Mouse (Mus musculus): ENCODE results near the gene Il25. TPM values are rescaled to one million over a fixed set of nuclear protein-coding genes. Genes with fewer than 3 reads are reported as not detected.
"Not testable (repeated sequence)": the region's sequence is repeated elsewhere in the genome, so short reads cannot be mapped to it uniquely, and the experiment has no call there.

The Il25 gene
- polyA plus RNA-seq, 1 experiment from 2014 or later = not detected

DNA sequence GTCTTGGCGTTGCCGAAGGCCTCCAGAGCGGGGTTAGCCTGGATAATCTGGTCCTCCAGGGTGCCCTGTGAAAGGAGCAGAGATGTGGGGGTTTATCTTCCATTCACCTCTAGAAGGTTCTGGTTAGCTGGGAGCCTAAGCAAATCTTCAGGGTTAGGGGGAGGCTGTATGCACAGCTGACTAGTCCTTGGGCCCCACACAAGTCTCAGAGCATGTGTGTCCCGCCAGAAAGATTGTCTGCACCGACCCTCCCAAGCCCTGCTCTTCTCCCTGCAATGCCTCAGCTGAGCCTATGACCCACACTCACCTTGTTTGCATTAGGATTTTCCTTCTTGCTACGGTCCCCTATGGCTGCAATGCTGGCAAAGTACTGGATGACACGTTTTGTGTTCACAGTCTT is 30.2 kb downstream of the Il25 start:
- no peak for ATAC-seq (replicated peaks; ENCODE audit: insufficient number of reproducible peaks, low FRiP score, low TSS enrichment)
- no peaks in the 10 kb centered on the region for H3K9me3 ChIP-seq (replicated peaks; ENCODE audit: control insufficient read depth, low read length)
- no peaks in the 10 kb centered on the region; the same call in 1 of the 2 replicates for H3K27me3 ChIP-seq (ENCODE audit: control insufficient read depth, insufficient read depth, low read length)
- peak overlapping the region; percentile 95 for H3K27ac ChIP-seq (ENCODE audit: low read depth, low read length)
- H3K4me3 ChIP-seq (ENCODE audit: low read depth, low read length) = peak overlapping the region; percentile 51
- peak overlapping the region; percentile 86 for H3K9ac ChIP-seq (ENCODE audit: low read depth, low read length)
- peaks cover 2% of the 10 kb centered on the region; the same call in 1 of the 2 replicates for H3K36me3 ChIP-seq (ENCODE audit: control insufficient read depth, insufficient read depth, low read length)
- 63% methylated on average over 7 of the region's 7 CpGs for WGBS (ENCODE audit: insufficient replicate concordance)
- H3K4me1 ChIP-seq (ENCODE audit: control insufficient read depth, insufficient read depth, low read length) = peaks cover 3% of the 10 kb centered on the region; the same call in 1 of the 2 replicates
- peak overlapping the region; percentile 66 for H3K4me2 ChIP-seq

- Histone ChIP-seq H3K27ac (ENCODE audit: low read depth, low read length) (peak overlapping the region; percentile 95), H3K36me3 (ENCODE audit: control insufficient read depth, insufficient read depth, low read length) (peaks cover 2% of the 10 kb centered on the region; the same call in 1 of the 2 replicates), H3K9ac (ENCODE audit: low read depth, low read length) (peak overlapping the region; percentile 86), H3K9me3 (replicated peaks; ENCODE audit: control insufficient read depth, low read length) (no peaks in the 10 kb centered on the region), H3K4me1 (ENCODE audit: control insufficient read depth, insufficient read depth, low read length) (peaks cover 7% of the 10 kb centered on the region; the same call in 1 of the 2 replicates), H3K4me3 (ENCODE audit: low read depth, low read length) (peak overlapping the region; percentile 51), H3K4me2 (peak overlapping the region; percentile 66), H3K27me3 (ENCODE audit: control insufficient read depth, insufficient read depth, low read length) (no peaks in the 10 kb centered on the region; the same call in 1 of the 2 replicates)
- ATAC-seq (replicated peaks; ENCODE audit: insufficient number of reproducible peaks, low FRiP score, low TSS enrichment) = no peak
- WGBS (ENCODE audit: insufficient replicate concordance) = 69% methylated on average over 11 of the region's 11 CpGs
These were observed 31.2 kb downstream of the Il25 start for GRCm38 (mm10) chr14:54963727-54964126.

GRCm38 (mm10) chr14:54965044-54965443 is 32.5 kb downstream of the Il25 start:
- H3K36me3 ChIP-seq (ENCODE audit: control insufficient read depth, insufficient read depth, low read length) = peaks cover 2% of the 10 kb centered on the region; the same call in 1 of the 2 replicates
- ATAC-seq (replicated peaks; ENCODE audit: insufficient number of reproducible peaks, low FRiP score, low TSS enrichment) = no peak

DNA sequence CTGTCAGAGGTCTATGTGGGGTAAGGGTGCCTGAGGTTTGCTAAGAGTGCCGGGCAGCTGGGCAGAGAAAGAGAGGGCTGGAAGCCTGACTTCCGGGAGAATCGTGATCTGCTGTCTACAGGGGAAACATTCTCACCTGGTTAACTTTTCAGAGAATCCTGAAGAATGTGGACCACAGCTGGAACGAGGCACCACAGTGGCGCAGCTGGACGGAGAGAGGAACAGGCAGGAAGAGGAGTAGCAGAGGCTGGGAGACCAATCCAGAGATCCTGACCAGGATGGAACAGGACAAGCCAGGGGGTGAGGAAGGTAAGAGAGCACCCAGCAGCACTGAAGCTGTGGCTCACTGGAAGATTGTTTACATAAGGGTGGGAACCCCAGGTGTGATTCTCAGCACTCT is 33.1 kb downstream of the Il25 start:
- H3K4me3 ChIP-seq (ENCODE audit: low read depth, low read length) = peak overlapping the region; percentile 51
- H3K4me1 ChIP-seq (ENCODE audit: control insufficient read depth, insufficient read depth, low read length) = peaks cover 18% of the 10 kb centered on the region
- WGBS (ENCODE audit: insufficient replicate concordance) = 51% methylated on average over 6 of the region's 6 CpGs
- no peak for ATAC-seq (replicated peaks; ENCODE audit: insufficient number of reproducible peaks, low FRiP score, low TSS enrichment)
- H3K27ac ChIP-seq (ENCODE audit: low read depth, low read length) = peak overlapping the region; percentile 95
- peak overlapping the region; percentile 86 for H3K9ac ChIP-seq (ENCODE audit: low read depth, low read length)
- peaks cover 2% of the 10 kb centered on the region; the same call in 1 of the 2 replicates for H3K36me3 ChIP-seq (ENCODE audit: control insufficient read depth, insufficient read depth, low read length)
- H3K27me3 ChIP-seq (ENCODE audit: control insufficient read depth, insufficient read depth, low read length) = no peaks in the 10 kb centered on the region; the same call in 1 of the 2 replicates
- no peaks in the 10 kb centered on the region for H3K9me3 ChIP-seq (replicated peaks; ENCODE audit: control insufficient read depth, low read length)
- peak overlapping the region; percentile 66 for H3K4me2 ChIP-seq

More at GRCm38 (mm10) chr14:54965044-54965443, 32.5 kb downstream of the Il25 start:
- Histone ChIP-seq H3K9ac (ENCODE audit: low read depth, low read length) (peak overlapping the region; percentile 86), H3K27me3 (ENCODE audit: control insufficient read depth, insufficient read depth, low read length) (no peaks in the 10 kb centered on the region; the same call in 1 of the 2 replicates), H3K9me3 (replicated peaks; ENCODE audit: control insufficient read depth, low read length) (no peaks in the 10 kb centered on the region), H3K4me1 (ENCODE audit: control insufficient read depth, insufficient read depth, low read length) (peaks cover 16% of the 10 kb centered on the region), H3K4me3 (ENCODE audit: low read depth, low read length) (peak overlapping the region; percentile 51), H3K4me2 (peak overlapping the region; percentile 66), H3K27ac (ENCODE audit: low read depth, low read length) (peak overlapping the region; percentile 95)
- WGBS (ENCODE audit: insufficient replicate concordance) = 49% methylated on average over 15 of the region's 15 CpGs

DNA sequence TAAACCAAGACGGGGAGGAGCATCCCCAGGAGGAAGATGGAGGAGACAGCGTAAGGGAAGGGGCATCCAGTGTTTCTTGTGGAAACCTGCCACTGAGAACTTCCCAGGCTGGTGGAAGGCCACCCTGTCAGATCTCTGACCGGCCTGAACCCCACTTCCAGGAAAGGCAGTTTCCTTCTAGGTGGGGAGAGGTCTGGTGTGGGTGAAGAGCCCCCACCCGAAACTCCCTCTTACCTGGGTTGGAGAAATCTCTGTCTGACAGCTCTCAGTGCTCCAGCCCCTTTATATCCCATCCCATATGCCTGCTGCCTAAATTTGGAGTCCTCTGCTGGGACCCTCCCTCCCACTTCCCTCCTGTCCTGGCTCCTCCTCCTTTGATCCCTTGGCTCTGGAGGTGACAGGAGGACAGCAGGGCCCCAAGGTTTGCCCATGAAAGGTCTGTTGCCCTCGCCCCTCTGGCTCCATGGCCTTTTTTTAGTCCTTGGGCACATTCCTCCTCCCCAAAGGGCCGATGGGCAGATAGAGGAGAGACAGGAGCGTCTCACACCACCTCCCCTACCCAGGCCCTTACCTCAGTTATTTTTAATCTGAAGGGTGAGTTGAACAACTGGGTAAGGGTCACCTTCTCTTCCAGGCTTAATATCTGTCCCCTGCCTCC is 34.0 kb downstream of the Il25 start, which contains the start of gene Myh6:
TSS of gene Myh6 (minus strand) at position 608 of the 658 bp plus-strand sequence.
- peak within 1 kb of the TSS; percentile 66 for H3K4me2 ChIP-seq
- peak; percentile 53 for ATAC-seq (replicated peaks; ENCODE audit: insufficient number of reproducible peaks, low FRiP score, low TSS enrichment)
- WGBS (ENCODE audit: insufficient replicate concordance) = 37% methylated on average over 7 of the region's 7 CpGs
- peak within 1 kb of the TSS; percentile 51 for H3K4me3 ChIP-seq (ENCODE audit: low read depth, low read length)
- H3K27me3 ChIP-seq (ENCODE audit: control insufficient read depth, insufficient read depth, low read length) = no peaks in the 10 kb centered on the region; the same call in 1 of the 2 replicates
- H3K9me3 ChIP-seq (replicated peaks; ENCODE audit: control insufficient read depth, low read length) = no peaks in the 10 kb centered on the region
- peaks cover 2% of the 10 kb centered on the region; the same call in 1 of the 2 replicates for H3K36me3 ChIP-seq (ENCODE audit: control insufficient read depth, insufficient read depth, low read length)
- peak within 1 kb of the TSS; percentile 86 for H3K9ac ChIP-seq (ENCODE audit: low read depth, low read length)
- H3K4me1 ChIP-seq (ENCODE audit: control insufficient read depth, insufficient read depth, low read length) = peaks cover 20% of the 10 kb centered on the region
- peak within 1 kb of the TSS; percentile 95 for H3K27ac ChIP-seq (ENCODE audit: low read depth, low read length)

GRCm38 (mm10) chr14:54967874-54968273 is 35.4 kb downstream of the Il25 start:
- H3K27ac ChIP-seq (ENCODE audit: low read depth, low read length) = peak overlapping the region; percentile 95
- peak overlapping the region; percentile 50; the same call in 1 of the 2 replicates for H3K9ac ChIP-seq (ENCODE audit: low read depth, low read length)
- 48% methylated on average over 3 of the region's 3 CpGs for WGBS (ENCODE audit: insufficient replicate concordance)
- peaks cover under 1% of the 10 kb centered on the region; the same call in 1 of the 2 replicates for H3K36me3 ChIP-seq (ENCODE audit: control insufficient read depth, insufficient read depth, low read length)
- H3K4me1 ChIP-seq (ENCODE audit: control insufficient read depth, insufficient read depth, low read length) = peaks cover 23% of the 10 kb centered on the region
- peak overlapping the region; percentile 25 for H3K4me2 ChIP-seq
- ATAC-seq (replicated peaks; ENCODE audit: insufficient number of reproducible peaks, low FRiP score, low TSS enrichment) = 0 out of 2 replicates have a peak, but pooled peaks have one; percentile 5
- no peak overlapping the region for H3K4me3 ChIP-seq (ENCODE audit: low read depth, low read length)
- no peaks in the 10 kb centered on the region; the same call in 1 of the 2 replicates for H3K27me3 ChIP-seq (ENCODE audit: control insufficient read depth, insufficient read depth, low read length)
- no peaks in the 10 kb centered on the region for H3K9me3 ChIP-seq (replicated peaks; ENCODE audit: control insufficient read depth, low read length)

DNA sequence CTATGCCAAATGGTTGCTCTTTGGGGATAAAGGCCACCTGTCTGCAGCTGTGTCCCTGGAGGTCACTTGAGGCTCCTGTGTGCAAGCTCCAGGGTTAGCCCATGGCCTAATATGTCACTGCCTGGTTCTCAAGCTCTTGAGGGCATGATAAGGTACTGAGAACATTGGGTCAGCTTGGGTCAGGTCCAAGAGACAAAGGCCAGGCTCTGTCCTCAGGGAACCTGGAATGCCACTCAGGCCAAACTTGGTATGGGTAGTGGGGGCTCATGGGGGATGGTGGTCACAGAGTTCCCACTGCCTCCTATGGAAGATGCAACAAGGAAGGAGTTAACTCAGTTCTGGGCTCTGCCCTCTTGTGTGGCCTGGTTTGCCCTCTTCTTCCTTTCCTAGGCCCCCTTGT is 35.8 kb downstream of the Il25 start:
- Histone ChIP-seq H3K36me3 (ENCODE audit: control insufficient read depth, insufficient read depth, low read length) (no peaks in the 10 kb centered on the region; the same call in 1 of the 2 replicates), H3K9ac (ENCODE audit: low read depth, low read length) (no peak overlapping the region), H3K4me3 (ENCODE audit: low read depth, low read length) (no peak overlapping the region), H3K4me2 (no peak overlapping the region; the same call in 1 of the 2 replicates), H3K27me3 (ENCODE audit: control insufficient read depth, insufficient read depth, low read length) (no peaks in the 10 kb centered on the region; the same call in 1 of the 2 replicates), H3K27ac (ENCODE audit: low read depth, low read length) (peak overlapping the region; percentile 95), H3K4me1 (ENCODE audit: control insufficient read depth, insufficient read depth, low read length) (peaks cover 23% of the 10 kb centered on the region), H3K9me3 (replicated peaks; ENCODE audit: control insufficient read depth, low read length) (no peaks in the 10 kb centered on the region)
- no peak; the same call in 1 of the 2 replicates for ATAC-seq (replicated peaks; ENCODE audit: insufficient number of reproducible peaks, low FRiP score, low TSS enrichment)

- not testable (repeated sequence) for H3K4me2 ChIP-seq
- peak overlapping the region; percentile 59; the same call in 1 of the 2 replicates for H3K27ac ChIP-seq (ENCODE audit: low read depth, low read length)
- WGBS (ENCODE audit: insufficient replicate concordance) = 78% methylated on average over 7 of the region's 11 CpGs
These were observed 40.3 kb downstream of the Il25 start for GRCm38 (mm10) chr14:54972786-54973185.

More at GRCm38 (mm10) chr14:54972786-54973185, 40.3 kb downstream of the Il25 start:
- not testable (repeated sequence) for H3K9ac ChIP-seq (ENCODE audit: low read depth, low read length); ATAC-seq (replicated peaks; ENCODE audit: insufficient number of reproducible peaks, low FRiP score, low TSS enrichment); H3K27me3 ChIP-seq (ENCODE audit: control insufficient read depth, insufficient read depth, low read length); H3K4me3 ChIP-seq (ENCODE audit: low read depth, low read length); H3K36me3 ChIP-seq (ENCODE audit: control insufficient read depth, insufficient read depth, low read length); H3K9me3 ChIP-seq (replicated peaks; ENCODE audit: control insufficient read depth, low read length)
- H3K4me1 ChIP-seq (ENCODE audit: control insufficient read depth, insufficient read depth, low read length) = peaks cover 20% of the 10 kb centered on the region

Measured in heart, embryonic 11.5 days (tissue).